Mouse (Mus musculus): ENCODE measurements around the gene Gm17617. TPM values are rescaled to one million over a fixed set of nuclear protein-coding genes. Genes with fewer than 3 reads are reported as not detected.
"Not testable (repeated sequence)": the region's sequence is repeated elsewhere in the genome, so short reads cannot be mapped to it uniquely, and the experiment has no call there.

Gm17617 gene
- total RNA-seq, 2 experiments from 2014 or later = not detected

DNA sequence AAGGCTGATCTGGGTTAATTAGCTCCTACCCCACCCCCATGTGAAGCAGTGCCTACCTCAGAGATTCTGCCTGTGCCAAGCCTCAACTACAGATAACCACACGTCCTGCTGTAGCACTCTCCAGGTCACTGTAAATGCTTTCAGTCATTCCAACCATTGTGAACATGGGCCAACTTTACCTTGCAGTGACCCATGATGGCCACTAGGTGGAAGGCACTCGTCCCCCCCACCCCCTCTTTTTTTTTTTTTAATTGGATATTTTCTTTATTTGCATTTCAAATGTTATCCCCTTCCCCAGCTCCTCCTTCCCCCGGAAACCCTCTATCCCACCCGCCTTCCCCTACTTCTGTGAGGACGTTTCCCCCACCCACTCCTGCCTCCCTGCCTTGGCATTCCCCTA is 2.0 kb upstream of the Gm17617 start:
- no peak for DNase-seq

DNA sequence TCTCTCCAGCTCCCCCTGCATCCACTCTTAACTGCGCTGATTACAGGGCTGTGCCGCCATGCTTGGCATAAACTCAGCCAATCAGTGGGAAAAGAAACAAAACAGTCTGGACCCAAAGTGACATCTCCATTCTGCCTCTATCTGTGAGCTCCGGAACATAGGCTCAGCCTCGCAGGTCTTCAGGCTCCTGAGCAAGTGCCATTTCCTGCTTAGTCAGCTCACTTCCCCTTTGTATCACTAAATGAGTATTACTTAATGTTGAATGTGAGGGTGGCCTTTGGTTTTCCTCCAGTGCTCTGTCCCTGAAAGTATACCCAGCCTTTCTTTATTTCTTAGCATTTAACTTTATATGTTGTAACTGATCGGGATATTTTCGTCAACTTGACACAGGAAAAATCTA is 8.4 kb downstream of the Gm17617 start:
- DNase-seq = no peak

DNA sequence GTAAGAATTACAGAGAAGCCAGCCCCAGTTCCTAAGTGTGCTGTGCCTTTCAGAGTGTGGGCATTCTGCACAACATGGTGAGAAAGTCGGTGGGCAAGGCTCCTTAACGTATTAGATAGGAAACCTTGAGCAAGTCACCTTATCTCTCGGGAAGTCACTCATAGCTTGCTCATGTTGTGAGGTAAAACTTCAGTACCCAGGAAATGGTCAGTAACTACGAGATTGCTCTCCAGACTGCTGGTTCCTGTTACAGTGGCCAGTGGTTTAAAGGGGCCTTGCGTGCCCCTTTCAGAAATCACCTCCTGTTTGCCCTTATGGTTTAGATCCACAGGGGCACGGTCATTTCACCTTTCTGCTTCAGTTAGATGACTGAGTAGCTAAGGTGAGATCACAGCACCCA is 19.0 kb downstream of the Gm17617 start:
- no peak for DNase-seq

DNA sequence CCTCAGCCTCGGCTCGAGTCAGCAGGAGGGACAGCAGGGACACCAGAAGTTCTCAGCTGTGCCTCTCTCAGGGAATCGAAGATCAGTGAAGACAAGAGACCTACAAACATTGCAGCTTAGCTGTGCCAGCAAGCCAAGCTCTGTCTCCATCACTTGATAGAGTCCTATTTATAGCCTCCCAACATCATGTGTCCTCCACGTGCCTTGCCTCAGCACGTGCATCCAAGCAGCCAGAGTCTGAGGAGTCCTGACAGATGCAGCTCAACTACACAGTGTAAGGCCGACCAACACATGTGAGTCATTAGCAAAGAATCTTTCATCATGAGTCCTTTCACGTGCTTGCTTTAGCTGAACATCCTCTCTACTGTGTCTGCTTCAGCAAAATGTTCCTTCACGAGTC is 25.7 kb downstream of the Gm17617 start:
- DNase-seq = peak; percentile 11

- DNase-seq = no peak
Observed at GRCm38 (mm10) chr13:55107116-55107515, 26.2 kb downstream of the Gm17617 start.

DNA sequence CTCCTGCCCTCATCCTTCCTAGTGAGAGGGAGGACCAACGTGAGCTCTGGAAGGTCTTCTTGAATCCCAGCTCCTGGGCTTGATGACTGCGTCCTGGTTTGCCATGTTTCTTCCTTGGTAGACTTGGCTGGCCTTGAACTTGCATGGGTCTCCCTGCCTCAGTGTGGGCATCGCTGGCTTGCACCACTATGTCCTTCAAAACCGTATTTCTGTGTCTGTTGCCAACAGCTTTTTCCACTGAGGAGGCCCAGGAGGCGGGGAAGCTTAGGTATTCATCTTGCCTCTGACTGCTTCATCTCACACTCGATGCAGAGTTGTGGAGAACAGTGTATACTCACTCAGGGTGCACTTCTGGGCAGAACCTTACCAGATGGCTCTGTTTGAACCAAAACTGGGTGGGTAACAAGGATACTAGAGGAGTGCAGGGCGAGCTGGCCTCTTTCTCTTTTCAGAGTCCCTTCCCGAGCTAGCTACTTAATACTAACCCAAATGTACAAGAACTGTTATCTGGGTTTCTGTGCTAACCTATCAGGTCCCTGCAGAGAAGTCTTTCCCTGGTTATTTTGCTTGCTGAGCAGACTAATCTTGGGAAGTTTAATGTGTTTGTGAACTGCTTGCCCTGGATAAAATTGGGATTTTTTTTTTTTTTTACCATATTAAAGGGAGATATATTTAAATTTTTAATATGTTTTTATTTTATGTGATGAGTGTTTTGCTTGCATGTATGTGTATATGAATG is 27.2 kb downstream of the Gm17617 start:
- DNase-seq = no peak

DNA sequence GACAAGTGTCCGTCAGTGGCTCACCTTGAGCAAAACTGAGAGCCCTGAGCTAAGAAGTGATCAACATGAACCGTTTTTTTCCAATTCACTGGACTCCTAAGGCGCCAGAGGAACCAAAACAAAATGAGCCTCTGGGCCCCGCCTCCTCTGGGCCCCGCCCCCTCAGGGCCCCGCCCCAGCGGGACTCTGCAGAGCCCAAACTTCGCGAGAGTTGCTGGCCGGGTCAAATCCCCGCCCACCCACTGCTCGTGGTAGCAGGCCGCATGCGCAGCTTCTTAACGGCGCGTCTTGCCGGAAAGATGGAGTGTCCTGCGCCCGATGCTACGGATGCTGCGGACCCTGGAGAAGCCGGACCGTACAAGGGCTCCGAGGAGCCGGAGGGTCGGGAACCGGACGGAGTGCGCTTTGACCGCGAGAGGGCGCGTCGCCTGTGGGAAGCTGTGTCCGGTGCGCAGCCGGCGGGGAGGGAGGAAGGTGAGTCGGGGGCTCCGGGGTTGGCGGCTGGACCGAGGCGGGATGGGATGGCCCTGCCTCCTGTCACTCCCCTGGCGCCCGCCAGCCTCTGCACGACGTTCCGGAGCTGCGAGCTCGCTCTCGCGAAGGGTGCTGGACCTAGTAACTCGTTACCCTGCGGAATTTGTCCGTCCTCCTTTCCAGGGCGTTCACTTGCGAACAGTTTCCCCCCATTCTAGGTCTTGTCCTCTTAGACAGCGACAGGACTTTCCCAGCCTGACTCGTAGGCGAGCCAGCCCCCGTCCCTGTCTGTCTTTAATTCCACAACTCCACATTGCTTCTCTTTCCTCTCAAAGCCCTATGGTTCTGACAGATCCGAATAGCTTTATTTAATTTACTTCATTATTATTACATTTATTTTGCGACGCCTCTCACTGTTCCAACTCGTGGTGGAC is 28.0 kb downstream of the Gm17617 start, which contains the start of gene Zfp346:
Zfp346 (plus strand) TSS at position 267 of the 908 bp plus-strand sequence.
- DNase-seq = peak; percentile 96

GRCm38 (mm10) chr13:55103351-55103750 is 30.0 kb downstream of the Gm17617 start:
- no peak for DNase-seq

DNA sequence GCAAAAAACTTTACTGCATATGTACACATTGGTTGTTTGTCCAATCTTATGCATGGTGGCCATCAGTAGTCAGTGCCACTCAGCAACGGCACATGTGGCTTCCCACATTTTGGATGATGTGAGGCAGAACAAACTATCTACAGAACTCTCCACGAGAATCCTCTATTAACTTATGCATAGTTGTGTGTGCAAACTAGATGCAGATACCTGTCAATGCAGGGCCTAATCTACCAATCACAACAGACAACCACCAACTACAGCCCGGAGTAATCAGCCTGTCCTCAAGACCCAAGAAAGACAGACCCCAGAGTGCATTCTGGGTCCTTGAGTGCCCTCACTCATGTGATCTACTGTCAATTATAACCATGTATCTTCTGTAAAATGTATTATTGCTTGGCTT is 31.0 kb downstream of the Gm17617 start:
- DNase-seq = no peak

DNA sequence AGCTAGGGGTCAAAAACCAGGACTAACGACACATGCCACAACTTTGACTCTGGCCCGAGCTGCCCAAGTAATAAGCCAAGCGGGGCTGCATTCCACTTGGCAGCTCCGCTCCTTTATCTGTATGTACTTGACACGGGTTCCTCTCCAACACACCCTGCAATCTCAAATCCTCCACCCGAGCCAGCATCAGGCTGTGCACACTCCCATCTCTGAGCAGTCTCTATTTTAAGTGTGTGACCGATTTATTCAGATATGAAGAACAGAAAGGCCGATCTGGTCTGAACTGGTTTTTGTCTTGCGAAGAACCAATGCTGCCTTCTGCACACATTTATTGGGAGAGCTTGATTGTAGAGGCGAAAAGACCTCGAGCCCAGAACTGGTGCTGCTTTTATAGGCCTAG is 31.7 kb downstream of the Gm17617 start:
- DNase-seq = no peak

- DNase-seq = peak; percentile 87
Observed at GRCm38 (mm10) chr13:55099726-55100478, 33.4 kb downstream of the Gm17617 start, which contains the start of gene Uimc1. Uimc1 (minus strand) TSS chr13:55100300.

DNA sequence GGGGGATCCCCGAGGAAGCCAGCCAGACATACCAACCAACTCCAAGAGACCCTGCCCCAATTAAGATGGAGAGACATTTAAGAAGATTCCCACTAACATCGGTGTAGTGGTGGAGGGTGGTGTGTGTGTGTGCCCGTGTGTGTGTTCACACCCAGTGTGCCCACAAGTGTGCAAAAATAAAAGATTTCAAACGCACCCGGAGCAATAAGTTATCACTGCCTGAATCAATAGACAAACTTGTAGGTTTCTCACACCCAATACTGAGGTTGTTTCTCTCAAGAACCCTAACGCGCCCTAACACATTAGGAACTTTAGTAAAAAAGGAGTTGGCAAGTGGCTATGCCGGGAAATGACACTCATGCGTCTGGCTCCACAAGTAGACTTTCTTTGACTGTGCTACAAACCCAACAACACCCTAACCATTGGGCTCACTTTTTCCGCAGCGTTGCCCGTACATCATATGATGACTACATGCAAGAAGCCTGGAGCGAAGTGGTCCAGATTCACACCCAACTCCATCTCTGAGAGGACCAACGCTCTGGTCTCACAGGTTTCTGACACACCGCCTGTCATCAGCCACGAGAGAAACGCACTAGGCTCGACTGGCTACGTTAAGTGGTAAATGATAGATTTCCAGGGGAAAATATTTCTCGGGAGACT is 34.2 kb downstream of the Gm17617 start:
- DNase-seq = no peak

- not testable (repeated sequence) for DNase-seq
Observed at GRCm38 (mm10) chr13:55097841-55098240, 35.5 kb downstream of the Gm17617 start.

- no peak for DNase-seq
Observed at GRCm38 (mm10) chr13:55092588-55092987, 40.8 kb downstream of the Gm17617 start.

Other genes with a start within 250 kb of the Gm17617 start
- 1 to 10 TPM; 8.7 to 9.0 TPM for gene Unc5a, start 184.1 kb downstream of the Gm17617 start, total RNA-seq (2021)
- under 1 TPM; 0.40 to 0.74 TPM for gene Hk3, start 112.2 kb downstream of the Gm17617 start, total RNA-seq (2021)
- gene Uimc1, start 33.2 kb downstream of the Gm17617 start, total RNA-seq (2021) = 10 to 100 TPM; 12.4 to 12.6 TPM
- gene Zfp346, start 28.2 kb downstream of the Gm17617 start, total RNA-seq (2021) = 10 to 100 TPM in 1 of 2 experiments, 1 to 10 TPM in 1; 8.9 to 13.4 TPM
- gene Fgfr4, start 19.1 kb upstream of the Gm17617 start, total RNA-seq (2021) = 1 to 10 TPM; 2.4 to 3.1 TPM
- gene Nsd1, start 76.2 kb upstream of the Gm17617 start, total RNA-seq (2021) = 10 to 100 TPM; 46.0 to 51.2 TPM
- gene Prelid1, start 187.0 kb upstream of the Gm17617 start, total RNA-seq (2021) = 10 to 100 TPM; 23.9 to 30.5 TPM
- gene Rab24, start 188.4 kb upstream of the Gm17617 start, total RNA-seq (2021) = 10 to 100 TPM; 29.0 to 30.2 TPM
- 1 to 10 TPM in 1 of 2 experiments, under 1 TPM in 1; 0.72 to 1.5 TPM for gene Mxd3, start 196.3 kb upstream of the Gm17617 start, total RNA-seq (2021)
- 10 to 100 TPM; 35.1 to 35.7 TPM for gene Lman2, start 229.2 kb upstream of the Gm17617 start, total RNA-seq (2021)
- gene Rgs14, start 236.2 kb upstream of the Gm17617 start, total RNA-seq (2021) = under 1 TPM; 0.15 to 0.35 TPM